Mouse (Mus musculus): ENCODE measurements at regions not wholly inside any gene's neighbourhood (a gene's known extent, or its start where the extent isn't known, plus 50 kb on each side); places are given as distances from the start of the nearest gene placed in this dataset.

DNA sequence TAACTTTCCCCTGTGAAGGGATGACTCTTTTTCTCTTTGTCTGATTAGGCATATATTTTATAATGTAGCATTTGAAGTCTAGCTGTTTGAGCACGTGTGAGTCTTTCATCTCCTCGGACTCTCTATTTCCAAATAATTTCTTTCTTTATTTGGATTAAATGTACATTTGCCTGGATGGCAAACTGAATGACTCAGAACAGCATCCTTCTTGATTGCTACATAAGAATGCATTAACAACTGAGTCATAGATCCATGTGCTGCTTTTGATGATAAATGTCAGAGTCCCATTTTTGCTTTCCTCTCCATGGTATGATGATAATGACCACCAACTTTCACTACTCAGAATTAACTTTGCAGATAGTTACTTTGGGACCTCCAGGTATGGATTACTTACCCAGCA, 571.5 kb downstream of the Cetn3 start:
- no peak for TF ChIP-seq CTCF (conservative IDR thresholded peaks at IDR 0.05; ENCODE audit: low read length)
- no peak for TF ChIP-seq NANOG (IDR thresholded peaks at IDR 0.05; ENCODE audit: borderline replicate concordance, low read length)
- TF ChIP-seq POU5F1 (IDR thresholded peaks at IDR 0.05; ENCODE audit: borderline replicate concordance, low read length): no peak

Measured in E14TG2a.4 (cell line).